10 mouse cellular contexts compared by ENCODE assay signal in the genomic region with DNA sequence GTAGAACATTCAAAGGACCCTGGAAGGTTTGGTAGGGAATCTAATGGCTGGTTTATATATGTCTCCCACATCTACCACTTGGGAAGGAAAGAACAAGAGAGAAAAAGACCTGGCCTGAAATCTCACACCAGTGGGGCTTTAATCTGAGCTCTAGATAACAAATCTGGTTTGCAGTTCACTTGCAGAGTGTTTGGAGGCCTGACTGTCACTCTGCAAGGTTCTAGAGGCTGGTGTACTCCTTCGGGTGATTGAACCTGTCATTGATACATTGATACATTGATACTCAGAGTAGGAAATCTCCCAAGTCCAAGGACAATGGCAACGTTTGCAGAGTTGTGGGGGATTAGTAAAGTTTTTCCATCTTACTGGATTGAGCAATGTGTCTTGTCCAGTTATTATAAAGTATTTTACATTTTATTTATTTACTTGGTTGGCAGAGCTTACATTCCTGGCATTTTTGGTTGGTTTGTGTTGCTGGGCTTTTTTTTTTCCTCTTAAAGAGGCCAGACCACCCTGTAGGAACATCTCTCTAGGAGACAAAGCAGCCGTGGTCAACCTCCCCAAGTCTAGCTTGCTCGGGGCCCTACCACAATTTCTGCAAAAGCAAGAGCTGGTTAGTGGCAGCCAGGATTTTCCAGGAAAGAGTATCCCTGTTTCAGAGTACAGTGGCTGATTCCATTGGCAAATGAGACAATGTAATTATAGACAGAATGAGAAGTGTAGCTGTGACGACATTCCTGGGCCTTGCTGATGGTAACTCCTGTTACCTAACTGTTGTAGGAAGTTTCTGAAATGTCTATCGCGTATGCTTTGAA.
DNase-seq lines count a peak whose midpoint lies in the region; ATAC-seq lines count a peak whose summit lies in the region.
"Had no signal": no experiment of that assay in that cellular context is flagged by ENCODE, and none has a peak within 500 bp of the region (broad histone marks: within the 10 kb centered on the region; RNA-seq: fewer than 3 reads in every experiment).

No protein-coding gene starts in this region.

- H3K4me3 ChIP-seq in heart, embryonic 11.5 days (ENCODE audit: low read depth, low read length): peak overlapping the region; percentile 27; the same call in 1 of the 2 replicates
- no peak overlapping the region for H3K4me3 ChIP-seq in midbrain, embryonic 14.5 days (replicated peaks; ENCODE audit: low read depth, low read length)
- H3K4me3 ChIP-seq in midbrain, embryonic 15.5 days: no peak overlapping the region
- H3K4me3 ChIP-seq in limb, embryonic 13.5 days: no peak overlapping the region

- no peaks in the 10 kb centered on the region for H3K27me3 ChIP-seq in heart, embryonic 11.5 days (ENCODE audit: control insufficient read depth, insufficient read depth, low read length)
- peaks cover 41% of the 10 kb centered on the region for H3K27me3 ChIP-seq in midbrain, embryonic 14.5 days (ENCODE audit: control insufficient read depth, insufficient read depth, low read length)
- peaks cover 33% of the 10 kb centered on the region for H3K27me3 ChIP-seq in midbrain, embryonic 15.5 days (replicated peaks)
- no peaks in the 10 kb centered on the region for H3K27me3 ChIP-seq in limb, embryonic 13.5 days

- H3K36me3 ChIP-seq in heart, embryonic 11.5 days (ENCODE audit: control insufficient read depth, insufficient read depth, low read length): no peaks in the 10 kb centered on the region
- H3K36me3 ChIP-seq in midbrain, embryonic 14.5 days (ENCODE audit: control insufficient read depth, insufficient read depth, low read length): no peaks in the 10 kb centered on the region
- no peaks in the 10 kb centered on the region for H3K36me3 ChIP-seq in midbrain, embryonic 15.5 days (replicated peaks)
- H3K36me3 ChIP-seq in limb, embryonic 13.5 days: no peaks in the 10 kb centered on the region

- H3K9ac ChIP-seq in heart, embryonic 11.5 days (ENCODE audit: low read depth, low read length): no peak overlapping the region; the same call in 1 of the 2 replicates
- H3K9ac ChIP-seq in midbrain, embryonic 14.5 days (replicated peaks; ENCODE audit: low read length): no peak overlapping the region
- H3K9ac ChIP-seq in midbrain, embryonic 15.5 days: no peak overlapping the region
- no peak overlapping the region for H3K9ac ChIP-seq in limb, embryonic 13.5 days

- no peaks in the 10 kb centered on the region for H3K9me3 ChIP-seq in heart, embryonic 11.5 days (replicated peaks; ENCODE audit: control insufficient read depth, low read length)
- H3K9me3 ChIP-seq in midbrain, embryonic 14.5 days (ENCODE audit: control insufficient read depth, low read length): no peaks in the 10 kb centered on the region
- H3K9me3 ChIP-seq in midbrain, embryonic 15.5 days: no peaks in the 10 kb centered on the region
- no peaks in the 10 kb centered on the region for H3K9me3 ChIP-seq in limb, embryonic 13.5 days

- 58% methylated on average over 7 of the region's 7 CpGs for WGBS in heart, embryonic 11.5 days (ENCODE audit: insufficient replicate concordance)
- WGBS in midbrain, embryonic 14.5 days: 75% methylated on average over 7 of the region's 7 CpGs
- 77% methylated on average over 7 of the region's 7 CpGs for WGBS in midbrain, embryonic 15.5 days
- WGBS in limb, embryonic 13.5 days: 73% methylated on average over 7 of the region's 7 CpGs

- peaks cover 5% of the 10 kb centered on the region; the same call in 1 of the 2 replicates for H3K4me1 ChIP-seq in heart, embryonic 11.5 days (ENCODE audit: control insufficient read depth, insufficient read depth, low read length)
- H3K4me1 ChIP-seq in midbrain, embryonic 14.5 days (ENCODE audit: control insufficient read depth, insufficient read depth, low read length): peaks cover 3% of the 10 kb centered on the region; the same call in 1 of the 2 replicates
- H3K4me1 ChIP-seq in midbrain, embryonic 15.5 days: peaks cover 7% of the 10 kb centered on the region
- H3K4me1 ChIP-seq in limb, embryonic 13.5 days: peaks cover 62% of the 10 kb centered on the region

- intact Hi-C loops in heart, postnatal 36 days (cut with DNase I): no loop called here
- intact Hi-C loops in gastrocnemius, postnatal 36 days (cut with DNase I): no loop called here

- peak overlapping the region; percentile 52 for H3K4me2 ChIP-seq in heart, embryonic 11.5 days
- H3K4me2 ChIP-seq in midbrain, embryonic 14.5 days (ENCODE audit: low read length): peak overlapping the region; percentile 17; the same call in 1 of the 2 replicates
- H3K4me2 ChIP-seq in midbrain, embryonic 15.5 days: no peak overlapping the region
- peak overlapping the region; percentile 30 for H3K4me2 ChIP-seq in limb, embryonic 13.5 days (replicated peaks)

- no peak overlapping the region for H3K27ac ChIP-seq in heart, embryonic 11.5 days (ENCODE audit: low read depth, low read length)
- H3K27ac ChIP-seq in midbrain, embryonic 14.5 days (replicated peaks; ENCODE audit: low read depth, low read length): no peak overlapping the region
- H3K27ac ChIP-seq in midbrain, embryonic 15.5 days: no peak overlapping the region
- no peak overlapping the region for H3K27ac ChIP-seq in limb, embryonic 13.5 days

- ATAC-seq in heart, embryonic 11.5 days (replicated peaks; ENCODE audit: insufficient number of reproducible peaks, low FRiP score, low TSS enrichment): no peak
- ATAC-seq in midbrain, embryonic 14.5 days (ENCODE audit: low FRiP score, low TSS enrichment): no peak
- no peak for ATAC-seq in midbrain, embryonic 15.5 days (replicated peaks)
- no peak for ATAC-seq in limb, embryonic 13.5 days (ENCODE audit: low FRiP score, low read depth)

- no peak for DNase-seq in heart, postnatal 36 days
- no peak for DNase-seq in midbrain, embryonic 14.5 days
- DNase-seq in thymus, postnatal 14 days: peak; percentile 32
- no peak for DNase-seq in cerebellum, adult 9-10 months
- DNase-seq in gastrocnemius, postnatal 36 days: no peak
- DNase-seq: adrenal gland, postnatal 36 days; gastrocnemius, postnatal 14 days had no signal
